Mouse (Mus musculus) thymus, postnatal 36 days (tissue): ENCODE results near the gene Gm5152.
"Not testable (repeated sequence)": the region's sequence is repeated elsewhere in the genome, so short reads cannot be mapped to it uniquely, and the experiment has no call there.

Experiments
- DNase-seq, 2 experiments: peaks; one replicate each; pipeline ENCODE4 v3.0.0; 2022; ENCODE audit warnings: mixed read lengths in 2 of 2

The Gm5152 gene

GRCm38 (mm10) chr5:10246426-10246825 lies at the start of gene Gm5152:
TSS of gene Gm5152 (minus strand) at chr5:10246526.
- not testable (repeated sequence) for DNase-seq

DNA sequence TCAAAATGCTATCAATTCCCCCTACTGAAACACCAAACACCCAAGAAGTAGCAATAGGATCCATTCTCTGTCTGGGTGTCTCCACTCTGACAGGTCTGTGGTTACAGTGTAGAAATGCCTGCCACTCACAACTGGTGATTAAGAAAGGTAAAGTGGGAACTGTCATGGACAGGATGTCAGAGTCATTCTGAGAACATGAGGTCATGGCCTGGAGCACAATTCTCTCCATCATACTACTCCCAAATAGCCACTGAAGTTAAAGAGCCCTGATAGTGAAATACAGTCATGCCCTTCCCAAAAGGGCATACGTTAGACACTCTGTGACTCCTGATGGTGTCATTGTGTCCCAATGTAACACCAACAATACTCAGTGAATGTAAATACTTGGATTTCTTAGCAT lies 8.4 kb upstream of the Gm5152 start:
- not testable (repeated sequence) for DNase-seq

DNA sequence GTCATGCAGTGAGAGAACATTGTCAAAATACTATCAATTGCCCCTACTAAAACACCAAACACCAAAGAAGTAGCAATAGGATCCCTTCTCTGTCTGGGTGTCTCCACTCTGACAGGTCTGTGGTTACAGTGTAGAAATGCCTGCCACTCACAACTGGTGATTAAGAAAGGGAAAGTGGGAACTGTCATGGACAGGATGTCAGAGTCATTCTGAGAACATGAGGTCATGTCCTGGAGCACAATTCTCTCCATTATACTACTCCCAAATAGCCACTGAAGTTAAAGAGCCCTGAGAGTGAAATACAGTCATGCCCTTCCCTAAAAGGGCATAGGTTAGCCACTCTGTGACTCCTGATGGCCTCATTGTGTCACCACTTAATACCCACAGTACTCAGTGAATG lies 556 bp downstream of the Gm5152 start:
- not testable (repeated sequence) for DNase-seq

- not testable (repeated sequence) for DNase-seq
Measured at GRCm38 (mm10) chr5:10240436-10240835, 5.9 kb downstream of the Gm5152 start.

- no peak for DNase-seq
Measured at GRCm38 (mm10) chr5:10220317-10220716, 26.0 kb downstream of the Gm5152 start.

DNA sequence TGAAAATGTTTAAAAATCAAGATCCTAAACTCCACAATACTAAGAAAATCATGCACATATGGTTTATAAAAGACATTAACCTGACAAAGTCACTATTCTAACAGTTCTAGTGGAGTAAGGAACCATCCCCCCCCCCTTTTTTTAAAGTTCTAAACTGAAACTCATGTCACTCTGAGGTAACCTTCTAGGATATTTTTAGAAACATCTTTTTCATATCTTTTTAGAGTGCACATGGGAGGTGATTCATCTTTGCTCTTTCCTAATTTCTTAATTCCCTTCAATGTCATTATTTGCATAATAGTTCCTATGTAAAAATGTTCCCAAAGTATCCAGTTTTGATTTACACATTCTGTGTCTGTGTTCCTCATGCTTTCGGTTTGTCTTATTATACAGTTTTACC lies 43.3 kb downstream of the Gm5152 start:
- no peak for DNase-seq

DNA sequence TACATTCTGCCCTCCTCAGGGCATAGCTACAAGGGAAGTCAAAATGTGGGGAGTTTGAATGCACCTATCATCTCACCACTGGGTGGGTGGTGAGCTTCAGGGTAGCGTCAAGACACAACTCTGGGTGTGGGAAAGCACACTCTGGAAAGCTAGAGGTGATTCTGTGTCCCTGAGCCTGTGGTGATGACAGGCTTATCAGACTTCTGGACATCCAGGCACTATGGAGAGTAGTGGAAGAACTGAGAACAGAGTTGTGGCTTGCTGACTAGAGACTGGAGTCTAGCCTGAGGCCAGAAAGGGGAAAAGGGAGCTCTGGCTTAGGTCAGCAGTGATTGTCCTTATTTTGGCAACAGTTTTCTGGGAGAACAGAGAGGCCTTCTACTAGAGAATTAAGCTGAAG lies 49.4 kb downstream of the Gm5152 start:
- no peak for DNase-seq
